Mouse (Mus musculus) cerebellum, adult 8-10 months (tissue): Measurements from ENCODE around the gene Baz2a.
"Not testable (repeated sequence)": the region's sequence is repeated elsewhere in the genome, so short reads cannot be mapped to it uniquely, and the experiment has no call there.

Experiments used
- DNase-seq: peaks from one replicate; pipeline ENCODE4 v3.0.0; 2022

The Baz2a gene

GRCm38 (mm10) chr10:128125951-128126350 lies 34.6 kb downstream of the Baz2a start:
- DNase-seq, result no peak

- no peak for DNase-seq
Observed at GRCm38 (mm10) chr10:128127497-128127896, 36.1 kb downstream of the Baz2a start.

GRCm38 (mm10) chr10:128128143-128128542 lies 36.8 kb downstream of the Baz2a start:
- DNase-seq, result no peak

- no peak for DNase-seq
Observed at GRCm38 (mm10) chr10:128131297-128131696, 39.9 kb downstream of the Baz2a start.

- no peak for DNase-seq
Observed at GRCm38 (mm10) chr10:128131812-128132211, 40.4 kb downstream of the Baz2a start.

- no peak for DNase-seq
Observed at GRCm38 (mm10) chr10:128133650-128134332, 42.4 kb downstream of the Baz2a start.

- DNase-seq, result no peak
Observed at GRCm38 (mm10) chr10:128135374-128135773, 44.0 kb downstream of the Baz2a start.

- peak; percentile 63 for DNase-seq
Observed at GRCm38 (mm10) chr10:128140236-128140952, 49.0 kb downstream of the Baz2a start.

GRCm38 (mm10) chr10:128142165-128142564 lies 50.8 kb downstream of the Baz2a start:
- no peak for DNase-seq

GRCm38 (mm10) chr10:128143659-128144058 lies 52.3 kb downstream of the Baz2a start:
- DNase-seq, result no peak

GRCm38 (mm10) chr10:128144961-128145360 lies 53.6 kb downstream of the Baz2a start:
- no peak for DNase-seq

GRCm38 (mm10) chr10:128148789-128149365 lies 57.5 kb downstream of the Baz2a start:
- DNase-seq, result no peak

- DNase-seq, result no peak
Observed at GRCm38 (mm10) chr10:128149592-128149991, 58.2 kb downstream of the Baz2a start.

GRCm38 (mm10) chr10:128150941-128151340 lies 59.6 kb downstream of the Baz2a start:
- DNase-seq, result no peak

- DNase-seq, result no peak
Observed at GRCm38 (mm10) chr10:128153978-128154377, 62.6 kb downstream of the Baz2a start.

GRCm38 (mm10) chr10:128165726-128166125 lies 74.3 kb downstream of the Baz2a start:
- DNase-seq, result not testable (repeated sequence)

GRCm38 (mm10) chr10:128167091-128167490 lies 75.7 kb downstream of the Baz2a start:
- no peak for DNase-seq

GRCm38 (mm10) chr10:128171348-128171747 lies 80.0 kb downstream of the Baz2a start:
- DNase-seq, result not testable (repeated sequence)

- DNase-seq, result no peak
Observed at GRCm38 (mm10) chr10:128175302-128175701, 83.9 kb downstream of the Baz2a start.

- DNase-seq, result peak; percentile 48
Observed at GRCm38 (mm10) chr10:128175996-128176755, 84.8 kb downstream of the Baz2a start.

GRCm38 (mm10) chr10:128177316-128177715 lies 85.9 kb downstream of the Baz2a start:
- DNase-seq, result no peak
